Mouse (Mus musculus) G1E (cell line): ENCODE results near the gene Tbc1d22a. TPM values are rescaled to one million over a fixed set of nuclear protein-coding genes. Genes with fewer than 3 reads are reported as not detected.
"Not testable (repeated sequence)": the region's sequence is repeated elsewhere in the genome, so short reads cannot be mapped to it uniquely, and the experiment has no call there.

Experiments
- ATAC-seq: 2 replicates; pipeline ENCODE4 v1.8.0; 2016; ENCODE audit warnings: mild to moderate bottlenecking; ENCODE audit not compliant: insufficient number of reproducible peaks, poor library complexity, low FRiP score, severe bottlenecking; ENCODE audit errors: extremely low read depth
- DNase-seq: peaks from one replicate; pipeline ENCODE4 v3.0.0; 2012; ENCODE audit warnings: low spot score
- H3K27me3 ChIP-seq: 2 replicates; pipeline ENCODE4 v1.6.1; 2012; ENCODE audit warnings: mild to moderate bottlenecking, low read length, inconsistent platforms; ENCODE audit not compliant: insufficient read depth
- H3K36me3 ChIP-seq: replicated peaks from 2 replicates; pipeline ENCODE3; 2012; ENCODE audit warnings: mild to moderate bottlenecking, inconsistent platforms
- H3K4me1 ChIP-seq: 2 replicates; pipeline ENCODE4 v1.6.1; 2012; ENCODE audit warnings: low read depth, low read length, inconsistent platforms, mixed read lengths; ENCODE audit not compliant: insufficient read depth
- H3K4me3 ChIP-seq: 2 replicates; pipeline ENCODE4 v1.5.1; 2012; ENCODE audit warnings: low read depth, mild to moderate bottlenecking, inconsistent platforms, low read length, moderate library complexity, mixed read lengths
- H3K9me3 ChIP-seq: replicated peaks from 2 replicates; pipeline ENCODE4 v1.6.1; 2012; ENCODE audit warnings: inconsistent platforms
- CTCF ChIP-seq: IDR thresholded peaks from 2 replicates; pipeline ENCODE4 v1.5.1; 2012; ENCODE audit warnings: low read depth, low read length, inconsistent platforms, mixed read lengths
- GATA1 ChIP-seq: IDR thresholded peaks from 2 replicates; pipeline ENCODE4 v1.6.1; 2012; ENCODE audit warnings: borderline replicate concordance, low read length, inconsistent platforms, mixed read lengths
- GATA2 ChIP-seq: IDR thresholded peaks from 2 replicates; pipeline ENCODE4 v1.6.1; 2012; ENCODE audit warnings: low read depth, low read length, inconsistent platforms, borderline replicate concordance
- POLR2AphosphoS5 ChIP-seq: IDR thresholded peaks from 2 replicates; pipeline ENCODE4 v1.6.1; 2012; ENCODE audit warnings: low read depth, low read length, inconsistent platforms; ENCODE audit not compliant: insufficient replicate concordance
- TAL1 ChIP-seq: conservative IDR thresholded peaks from 2 replicates; pipeline ENCODE4 v1.6.1; 2012; ENCODE audit warnings: low read depth, low read length, inconsistent platforms, mixed read lengths
- polyA plus RNA-seq: library from polyadenylated mRNA; stranded (reverse); fragments of >175 nt; gene quantifications from 2 replicates; pipeline ENCODE4 v1.2.3, GENCODE M21; 2012
- total RNA-seq, 2 experiments: library from RNA; stranded (forward) in 1 of 2; stranded (reverse) in 1 of 2; fragments of 200-1000 nt in 1 of 2; fragments of >200 nt in 1 of 2; fragmentation: Nextera tagmentation in 1 of 2; gene quantifications; 2 replicates each; pipeline ENCODE4 v1.2.3; 2014 to 2017

The Tbc1d22a gene
- total and polyA plus RNA-seq, 3 experiments = 11.5 to 13.6 (median 11.9) TPM

DNA sequence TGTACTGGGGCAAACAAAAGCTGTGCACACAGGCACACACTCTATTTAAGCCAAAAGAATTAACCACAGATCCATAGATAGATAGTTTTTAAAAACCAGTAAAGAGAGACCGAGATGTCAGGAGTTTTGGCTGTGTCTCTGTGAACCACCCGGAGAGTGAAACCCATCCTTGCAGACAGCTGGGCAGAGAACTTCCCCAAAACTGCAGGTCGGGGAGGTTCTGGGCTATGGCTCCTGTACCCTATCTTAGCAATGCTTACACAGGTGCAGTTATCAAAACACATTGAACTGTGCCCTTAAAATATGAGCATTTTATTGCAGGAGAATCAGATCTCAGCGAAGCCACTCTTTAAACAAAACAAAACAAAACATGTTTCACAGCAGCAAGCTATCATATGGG is 33.8 kb upstream of the Tbc1d22a start:
- H3K9me3 ChIP-seq = no peaks in the 10 kb centered on the region
- H3K36me3 ChIP-seq = no peaks in the 10 kb centered on the region
- peaks cover 25% of the 10 kb centered on the region for H3K27me3 ChIP-seq
- no peak for DNase-seq
- TF ChIP-seq POLR2AphosphoS5 (no peak), CTCF (no peak), GATA2 (no peak), GATA1 (no peak), TAL1 (no peak)
- no peaks in the 10 kb centered on the region for H3K4me1 ChIP-seq
- no peak overlapping the region for H3K4me3 ChIP-seq
- ATAC-seq = no peak

DNA sequence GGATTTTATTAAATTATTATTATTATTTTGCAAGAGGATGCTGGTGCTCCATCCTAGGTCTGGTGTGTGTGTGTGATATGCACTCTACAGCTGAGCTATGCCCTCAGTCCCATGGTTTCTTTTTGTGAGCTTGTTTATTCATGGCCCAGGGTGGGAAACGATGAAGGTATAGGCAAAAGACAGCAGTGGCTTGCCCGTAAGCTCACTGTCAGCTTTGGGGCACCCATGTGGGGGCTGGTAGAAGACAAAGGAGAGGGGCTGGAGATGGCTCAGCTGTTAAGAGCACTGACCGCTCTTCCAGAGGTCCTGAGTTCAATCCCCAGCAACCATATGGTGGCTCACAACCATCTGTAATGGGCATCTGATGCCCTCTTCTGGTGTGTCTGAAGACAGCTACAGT is 32.9 kb upstream of the Tbc1d22a start:
- not testable (repeated sequence) for H3K9me3 ChIP-seq, DNase-seq, H3K4me3 ChIP-seq, ATAC-seq, H3K36me3 ChIP-seq, H3K4me1 ChIP-seq
- peaks cover 31% of the 10 kb centered on the region for H3K27me3 ChIP-seq

DNA sequence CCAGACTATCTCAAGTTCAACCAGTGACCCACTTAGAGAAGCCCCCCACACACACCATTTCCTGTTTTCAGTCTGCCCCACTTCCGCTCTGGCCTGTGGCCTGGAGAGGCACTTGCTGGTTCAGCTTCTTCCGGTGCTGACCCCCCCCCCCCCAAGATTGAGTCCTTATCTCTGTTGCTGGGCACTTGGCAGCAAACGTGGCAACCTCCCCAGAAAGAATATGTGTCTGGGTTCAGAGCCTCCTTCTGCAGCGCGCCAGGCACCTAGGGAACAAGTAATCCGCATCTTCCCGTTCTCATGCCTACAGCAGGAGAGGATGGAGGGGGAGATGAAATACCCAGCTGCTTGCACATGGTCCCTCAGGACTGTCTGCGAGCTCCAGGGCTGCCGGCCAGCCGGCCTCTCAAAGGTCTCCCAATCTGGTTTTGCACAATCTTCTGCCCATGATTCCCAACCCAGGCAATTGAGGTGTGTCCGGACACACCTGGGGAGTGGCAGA is 32.3 kb upstream of the Tbc1d22a start:
- Histone ChIP-seq H3K27me3 (peaks cover 35% of the 10 kb centered on the region), H3K9me3 (no peaks in the 10 kb centered on the region), H3K4me3 (no peak overlapping the region), H3K4me1 (no peaks in the 10 kb centered on the region), H3K36me3 (no peaks in the 10 kb centered on the region)
- TF ChIP-seq POLR2AphosphoS5 (no peak), GATA2 (no peak), TAL1 (no peak), CTCF (no peak), GATA1 (no peak)
- DNase-seq = no peak
- ATAC-seq = no peak

DNA sequence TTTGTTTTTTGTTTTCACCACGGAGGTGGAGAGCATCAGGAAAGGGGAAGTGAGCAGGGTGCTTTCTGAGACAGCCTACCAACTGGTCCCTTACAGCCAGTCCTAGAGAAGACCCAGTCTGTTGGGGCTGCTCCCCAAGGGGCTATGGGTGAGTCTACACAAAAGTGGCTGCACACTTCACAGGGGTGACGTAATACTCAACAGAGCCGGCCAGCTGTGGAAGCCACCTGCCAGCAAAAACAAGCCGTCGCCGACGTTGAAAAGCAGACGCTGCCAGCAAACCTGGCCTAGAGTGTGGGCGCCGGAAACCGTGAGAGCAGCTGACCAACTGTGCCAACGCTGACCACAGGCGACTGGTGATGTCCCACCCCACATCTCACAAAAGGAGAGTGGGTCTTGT is 31.6 kb upstream of the Tbc1d22a start:
- H3K4me1 ChIP-seq = no peaks in the 10 kb centered on the region
- no peak overlapping the region for H3K4me3 ChIP-seq

DNA sequence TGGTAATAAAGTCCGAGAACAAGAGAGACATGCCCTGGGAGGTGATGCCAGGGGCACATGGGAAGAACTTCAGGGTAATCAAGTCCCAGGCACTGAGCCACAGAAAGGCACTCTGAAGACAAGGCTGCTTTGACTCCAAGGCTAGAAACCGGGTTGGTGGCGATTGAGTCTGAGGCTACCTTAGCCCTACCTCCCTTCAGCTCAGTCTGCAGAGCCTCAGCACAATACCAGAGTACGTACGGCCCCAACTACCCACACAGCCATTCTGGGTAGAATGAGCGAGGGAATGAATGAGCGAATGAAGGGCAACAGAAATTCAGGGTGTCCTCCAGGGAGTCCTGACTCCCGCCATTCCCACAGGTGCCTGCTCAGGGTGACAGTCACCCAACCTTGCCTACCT is 30.8 kb upstream of the Tbc1d22a start:
- no peaks in the 10 kb centered on the region for H3K9me3 ChIP-seq
- H3K36me3 ChIP-seq = no peaks in the 10 kb centered on the region
- no peak for ATAC-seq
- H3K4me1 ChIP-seq = no peaks in the 10 kb centered on the region
- no peak for DNase-seq
- no peak for TF ChIP-seq CTCF
- no peak for TF ChIP-seq TAL1
- TF ChIP-seq GATA1 = no peak
- no peak for TF ChIP-seq POLR2AphosphoS5
- no peak for TF ChIP-seq GATA2
- peaks cover 35% of the 10 kb centered on the region for H3K27me3 ChIP-seq
- H3K4me3 ChIP-seq = no peak overlapping the region

More for the DNA sequence above, 31.6 kb upstream of the Tbc1d22a start:
- H3K36me3 ChIP-seq = no peaks in the 10 kb centered on the region
- no peaks in the 10 kb centered on the region for H3K9me3 ChIP-seq
- ATAC-seq (no peak), DNase-seq (no peak)
- TF ChIP-seq POLR2AphosphoS5 = no peak
- TF ChIP-seq GATA2 = no peak
- no peak for TF ChIP-seq TAL1
- TF ChIP-seq CTCF = no peak
- no peak for TF ChIP-seq GATA1
- H3K27me3 ChIP-seq = peaks cover 31% of the 10 kb centered on the region

DNA sequence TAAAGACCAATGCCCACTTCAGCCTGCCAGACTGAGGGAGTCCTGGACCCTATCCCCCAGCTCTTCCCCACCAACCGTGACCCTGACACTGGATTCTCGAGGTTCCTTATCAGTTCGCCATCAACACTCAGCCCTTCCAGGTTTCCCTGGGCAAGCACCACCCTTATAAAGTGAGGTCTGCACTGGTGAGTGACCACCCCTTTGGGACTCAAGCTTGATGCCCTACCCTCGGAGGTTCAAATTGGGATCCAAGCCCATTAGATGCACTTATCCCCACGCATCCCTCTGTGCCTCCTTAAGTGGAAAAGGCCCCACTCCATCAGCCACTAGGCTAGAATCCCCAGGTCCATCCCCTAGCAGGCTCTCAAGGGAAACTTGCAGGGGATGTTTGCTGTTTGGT is 30.2 kb upstream of the Tbc1d22a start:
- TF ChIP-seq GATA2 (no peak), GATA1 (no peak), POLR2AphosphoS5 (no peak), TAL1 (no peak), CTCF (no peak)
- Histone ChIP-seq H3K4me3 (no peak overlapping the region), H3K9me3 (no peaks in the 10 kb centered on the region), H3K36me3 (no peaks in the 10 kb centered on the region), H3K4me1 (no peaks in the 10 kb centered on the region), H3K27me3 (peaks cover 41% of the 10 kb centered on the region)
- DNase-seq (no peak), ATAC-seq (no peak)

DNA sequence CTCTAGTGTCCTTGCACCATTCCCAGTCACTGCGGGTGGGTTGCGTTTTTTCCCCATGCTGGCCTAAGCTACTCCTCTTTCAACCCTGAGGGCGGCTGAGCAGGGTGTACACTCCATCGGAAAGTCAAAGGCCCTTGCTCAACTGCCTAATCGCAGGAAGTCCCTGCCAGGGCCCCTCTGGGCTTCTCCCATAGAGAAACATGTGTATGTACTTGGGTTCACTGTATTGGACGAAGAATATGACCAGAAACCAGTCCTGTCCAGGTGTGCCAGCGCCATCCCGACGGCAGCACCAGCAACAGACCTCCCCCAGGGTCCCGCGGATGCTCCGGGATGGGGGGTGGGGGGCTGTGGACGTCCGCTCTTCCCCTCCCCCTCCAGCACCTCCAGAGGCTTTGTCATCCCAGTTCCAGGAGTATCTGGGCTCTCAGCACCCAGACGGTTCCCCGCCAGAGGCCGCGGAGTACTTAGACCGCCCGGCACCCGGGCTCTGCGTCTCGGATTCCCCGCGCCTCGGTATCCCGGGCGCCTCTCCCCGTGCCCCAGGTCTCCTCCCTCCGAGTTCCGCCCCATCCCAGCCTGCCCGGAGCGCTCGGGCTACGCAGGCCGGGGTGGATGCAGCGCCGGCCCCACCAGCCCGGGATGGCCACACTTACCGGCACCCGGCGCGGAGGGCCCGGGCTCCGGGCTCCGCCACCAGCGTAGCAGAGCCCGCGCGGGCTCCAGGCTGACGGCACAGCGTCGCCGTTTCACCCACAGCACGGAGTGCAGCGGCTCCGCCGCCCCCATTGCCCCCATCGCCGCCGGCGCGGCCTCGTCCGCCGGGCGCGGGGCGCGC is 29.2 kb upstream of the Tbc1d22a start:
- H3K36me3 ChIP-seq = no peaks in the 10 kb centered on the region
- DNase-seq = no peak
- H3K4me1 ChIP-seq = no peaks in the 10 kb centered on the region
- H3K4me3 ChIP-seq = no peak overlapping the region
- H3K9me3 ChIP-seq = no peaks in the 10 kb centered on the region
- peaks cover 49% of the 10 kb centered on the region for H3K27me3 ChIP-seq
- no peak for ATAC-seq
- TF ChIP-seq TAL1 (no peak), CTCF (no peak), GATA1 (no peak), POLR2AphosphoS5 (no peak), GATA2 (no peak)
